Mouse (Mus musculus): ENCODE results near the gene Tmem184b. TPM values are rescaled to one million over a fixed set of nuclear protein-coding genes. Genes with fewer than 3 reads are reported as not detected.

Gene Tmem184b
- total and polyA plus RNA-seq, 3 experiments = 61.5 to 255 (median 66.3) TPM

GRCm38 (mm10) chr15:79399231-79400052 is 3.9 kb downstream of the Tmem184b start:
- DNase-seq = peak; percentile 65

- peak; percentile 64 for DNase-seq
Measured at GRCm38 (mm10) chr15:79396736-79397135, 6.6 kb downstream of the Tmem184b start.

GRCm38 (mm10) chr15:79395281-79395680 is 8.1 kb downstream of the Tmem184b start:
- no peak for DNase-seq

GRCm38 (mm10) chr15:79394842-79395241 is 8.5 kb downstream of the Tmem184b start:
- no peak for DNase-seq

- DNase-seq = no peak
Measured at GRCm38 (mm10) chr15:79393101-79393500, 10.3 kb downstream of the Tmem184b start.

- no peak for DNase-seq
Measured at GRCm38 (mm10) chr15:79392527-79392926, 10.8 kb downstream of the Tmem184b start.

GRCm38 (mm10) chr15:79391447-79392093 is 11.8 kb downstream of the Tmem184b start:
- peak; percentile 86 for DNase-seq

- peak; percentile 90 for DNase-seq
Measured at GRCm38 (mm10) chr15:79390434-79390833, 12.9 kb downstream of the Tmem184b start.

GRCm38 (mm10) chr15:79388171-79388570 is 15.2 kb downstream of the Tmem184b start:
- DNase-seq = no peak

- no peak for DNase-seq
Measured at GRCm38 (mm10) chr15:79387611-79388010, 15.8 kb downstream of the Tmem184b start.

- no peak for DNase-seq
Measured at GRCm38 (mm10) chr15:79387081-79387480, 16.3 kb downstream of the Tmem184b start.

GRCm38 (mm10) chr15:79381644-79382043 is 21.7 kb downstream of the Tmem184b start:
- DNase-seq = no peak

GRCm38 (mm10) chr15:79380468-79381444 is 22.6 kb downstream of the Tmem184b start:
- DNase-seq = peak; percentile 75

- DNase-seq = no peak
Measured at GRCm38 (mm10) chr15:79379658-79380057, 23.7 kb downstream of the Tmem184b start.

- no peak for DNase-seq
Measured at GRCm38 (mm10) chr15:79378608-79379007, 24.8 kb downstream of the Tmem184b start.

GRCm38 (mm10) chr15:79377681-79378080 is 25.7 kb downstream of the Tmem184b start:
- DNase-seq = peak; percentile 78

GRCm38 (mm10) chr15:79374760-79375159 is 28.6 kb downstream of the Tmem184b start:
- no peak for DNase-seq

- DNase-seq = no peak
Measured at GRCm38 (mm10) chr15:79370281-79370843, 33.0 kb downstream of the Tmem184b start.

GRCm38 (mm10) chr15:79369452-79370280 is 33.7 kb downstream of the Tmem184b start:
- no peak for DNase-seq

GRCm38 (mm10) chr15:79368861-79369440 is 34.4 kb downstream of the Tmem184b start:
- DNase-seq = no peak
